Mouse (Mus musculus): ENCODE measurements at regions not wholly inside any gene's neighbourhood (a gene's known extent, or its start where the extent isn't known, plus 50 kb on each side); places are given as distances from the start of the nearest gene placed in this dataset.

DNA sequence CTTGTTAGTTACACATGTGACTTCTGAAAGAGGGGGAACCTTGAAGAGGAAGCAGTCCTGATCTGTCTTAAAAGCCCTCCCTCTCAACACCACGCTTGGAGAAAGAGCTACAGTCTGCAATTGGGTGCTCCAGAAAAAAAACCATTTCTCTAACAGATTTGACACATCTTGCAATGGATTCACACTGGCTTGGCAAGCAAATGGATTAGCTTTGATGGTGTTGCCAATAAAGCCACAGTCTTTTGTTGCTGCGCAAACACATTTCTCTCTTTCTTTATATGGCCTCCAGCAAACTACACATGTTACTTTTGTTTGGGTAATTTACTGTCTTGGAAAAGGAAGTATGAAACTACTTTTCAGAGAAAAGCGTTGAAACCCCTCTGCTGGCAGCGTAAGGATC lies 562.1 kb downstream of the Efna5 start:
- TF ChIP-seq CTCF (IDR thresholded peaks at IDR 0.05; ENCODE audit: insufficient read depth, low read length) (no peak), POLR2A (IDR thresholded peaks at IDR 0.05; ENCODE audit: borderline replicate concordance, extremely low read depth, low read depth, low read length) (no peak)
